Mouse (Mus musculus): ENCODE data around the gene Lamb3.

Lamb3 gene

GRCm38 (mm10) chr1:193207503-193207902 lies at the start of gene Lamb3:
TSS of gene Lamb3 (plus strand) at chr1:193207699.
- DNase-seq, result no peak

GRCm38 (mm10) chr1:193159163-193159562 lies 48.3 kb upstream of the Lamb3 start:
- DNase-seq, result no peak

GRCm38 (mm10) chr1:193159613-193160012 lies 47.9 kb upstream of the Lamb3 start:
- DNase-seq, result no peak

- DNase-seq, result peak in 1 of 2 experiments; percentile 50
Measured at GRCm38 (mm10) chr1:193160317-193161032, 47.0 kb upstream of the Lamb3 start.

GRCm38 (mm10) chr1:193167746-193168145 lies 39.8 kb upstream of the Lamb3 start, which contains the start of gene A130010J15Rik:
TSS of gene A130010J15Rik (plus strand) at chr1:193168046.
- DNase-seq, result no peak

GRCm38 (mm10) chr1:193169228-193169627 lies 38.3 kb upstream of the Lamb3 start:
- DNase-seq, result no peak

- DNase-seq, result peak in 1 of 2 experiments; percentile 47
Measured at GRCm38 (mm10) chr1:193169856-193170255, 37.6 kb upstream of the Lamb3 start.

- DNase-seq, result peak; percentile 97
Measured at GRCm38 (mm10) chr1:193172991-193173809, 34.3 kb upstream of the Lamb3 start.

- no peak for DNase-seq
Measured at GRCm38 (mm10) chr1:193173810-193174129, 33.7 kb upstream of the Lamb3 start.

- no peak for DNase-seq
Measured at GRCm38 (mm10) chr1:193174143-193174733, 33.3 kb upstream of the Lamb3 start.

- DNase-seq, result no peak
Measured at GRCm38 (mm10) chr1:193181104-193181503, 26.4 kb upstream of the Lamb3 start.

- no peak for DNase-seq
Measured at GRCm38 (mm10) chr1:193188257-193188656, 19.2 kb upstream of the Lamb3 start.

- no peak for DNase-seq
Measured at GRCm38 (mm10) chr1:193189151-193189621, 18.3 kb upstream of the Lamb3 start.

- no peak for DNase-seq
Measured at GRCm38 (mm10) chr1:193189771-193190170, 17.7 kb upstream of the Lamb3 start.

- DNase-seq, result no peak
Measured at GRCm38 (mm10) chr1:193191675-193192283, 15.7 kb upstream of the Lamb3 start.

- DNase-seq, result no peak
Measured at GRCm38 (mm10) chr1:193194416-193195140, 12.9 kb upstream of the Lamb3 start.

GRCm38 (mm10) chr1:193195169-193195810 lies 12.2 kb upstream of the Lamb3 start:
- no peak for DNase-seq

- DNase-seq, result no peak
Measured at GRCm38 (mm10) chr1:193197494-193198205, 9.8 kb upstream of the Lamb3 start.

GRCm38 (mm10) chr1:193198312-193198711 lies 9.2 kb upstream of the Lamb3 start:
- no peak for DNase-seq

GRCm38 (mm10) chr1:193200640-193201382 lies 6.7 kb upstream of the Lamb3 start:
- DNase-seq, result no peak
